Mouse (Mus musculus) embryo, embryonic 10 days (tissue): ENCODE results near the gene Olfr358.

ENCODE experiments used
- DNase-seq: peaks from one replicate; pipeline ENCODE4 v3.0.0-alpha.2; 2015; ENCODE audit warnings: low spot score

The Olfr358 gene

DNA sequence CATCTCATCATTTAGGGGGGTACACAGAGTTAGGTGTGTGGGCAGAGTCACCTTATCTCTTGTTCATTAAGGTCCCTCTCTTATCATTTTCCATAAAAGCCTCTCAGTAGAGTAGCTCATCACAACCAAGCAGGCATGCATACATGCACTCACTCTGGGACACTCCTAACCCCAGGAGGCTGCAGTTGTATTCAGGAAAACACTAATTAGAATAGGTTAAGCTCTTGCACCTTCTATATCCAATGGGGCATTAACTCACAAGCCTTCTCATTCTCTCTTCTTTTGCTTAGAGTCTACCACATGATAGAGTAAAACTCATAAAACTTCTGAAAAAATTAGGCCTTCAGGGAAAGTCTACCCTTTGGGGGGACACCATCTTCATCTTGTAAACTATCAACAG, at the start of gene Olfr358:
Gene Olfr358, minus strand, starts transcription at position 101 of the 400 bp plus-strand sequence.
- DNase-seq = no peak

DNA sequence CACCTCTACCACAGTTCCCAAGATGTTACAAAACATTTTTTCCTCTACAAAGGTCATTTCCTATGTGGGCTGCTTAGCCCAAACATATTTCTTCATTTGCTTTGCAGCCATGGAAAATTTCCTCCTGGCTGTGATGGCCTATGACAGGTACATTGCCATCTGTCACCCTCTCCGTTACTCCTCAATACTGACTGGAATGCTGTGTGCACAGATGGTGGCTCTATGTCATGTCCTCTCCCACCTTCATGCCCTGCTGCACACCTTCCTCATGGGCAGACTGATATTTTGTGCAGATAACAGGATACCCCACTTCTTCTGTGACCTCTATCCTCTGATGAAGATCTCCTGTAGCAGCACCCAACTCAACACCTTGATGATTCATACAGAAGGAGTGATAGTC, 12.1 kb downstream of the Olfr358 start:
- DNase-seq = no peak

DNA sequence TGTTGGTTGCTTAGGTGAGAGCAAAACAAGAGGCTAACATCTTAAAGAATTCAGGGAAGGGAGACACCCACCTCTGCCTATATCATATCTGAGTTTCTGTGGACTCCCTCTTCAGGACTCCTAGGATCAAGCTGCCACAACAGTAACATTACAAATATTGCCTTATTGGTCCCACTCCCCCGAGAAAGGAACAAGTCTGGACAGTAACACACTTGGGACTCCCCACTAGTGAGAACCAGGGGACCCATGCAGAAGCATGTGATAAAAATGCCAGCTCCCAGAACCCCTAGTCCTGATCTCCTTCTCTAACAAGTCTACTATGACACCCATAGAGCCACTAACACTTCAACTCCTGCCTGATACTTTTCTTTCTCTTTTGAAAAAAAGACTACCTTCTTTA, 15.6 kb downstream of the Olfr358 start, which contains the start of gene Olfr357:
Gene Olfr357, plus strand, starts transcription at position 301 of the 400 bp plus-strand sequence.
- DNase-seq = no peak
